Mouse (Mus musculus) adrenal gland, postnatal 36 days (tissue): ENCODE results near the gene Fbxl15. TPM values are rescaled to one million over a fixed set of nuclear protein-coding genes. Genes with fewer than 3 reads are reported as not detected.

Source experiments
- DNase-seq, 2 experiments: peaks; one replicate each; pipeline ENCODE4 v3.0.0; 2021; ENCODE audit warnings: mixed read lengths in 1 of 2
- total RNA-seq, 2 experiments: library from RNA; stranded (reverse); gene quantifications; 2 replicates each; pipeline ENCODE4 v1.2.3; 2021

The Fbxl15 gene
- total RNA-seq, 2 experiments from 2014 or later = 9.2 to 10.0 TPM

DNA sequence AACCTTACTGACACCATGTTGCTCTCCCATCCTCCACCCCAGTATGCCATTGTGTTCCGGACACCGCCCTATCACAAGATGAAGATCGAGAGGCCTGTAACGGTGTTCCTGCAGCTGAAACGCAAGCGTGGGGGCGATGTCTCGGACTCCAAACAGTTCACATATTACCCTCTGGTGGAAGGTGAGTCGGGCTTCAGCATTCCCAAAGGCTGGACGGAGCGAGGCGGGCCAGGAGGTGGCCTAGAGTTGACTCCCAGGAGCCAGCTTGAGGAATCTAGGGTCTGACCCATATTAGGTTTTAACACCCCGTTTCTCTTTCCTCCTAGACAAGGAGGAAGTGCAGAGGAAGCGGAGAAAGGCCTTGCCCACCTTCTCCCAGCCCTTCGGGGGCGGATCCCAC lies 19.7 kb upstream of the Fbxl15 start:
- DNase-seq = no peak

DNA sequence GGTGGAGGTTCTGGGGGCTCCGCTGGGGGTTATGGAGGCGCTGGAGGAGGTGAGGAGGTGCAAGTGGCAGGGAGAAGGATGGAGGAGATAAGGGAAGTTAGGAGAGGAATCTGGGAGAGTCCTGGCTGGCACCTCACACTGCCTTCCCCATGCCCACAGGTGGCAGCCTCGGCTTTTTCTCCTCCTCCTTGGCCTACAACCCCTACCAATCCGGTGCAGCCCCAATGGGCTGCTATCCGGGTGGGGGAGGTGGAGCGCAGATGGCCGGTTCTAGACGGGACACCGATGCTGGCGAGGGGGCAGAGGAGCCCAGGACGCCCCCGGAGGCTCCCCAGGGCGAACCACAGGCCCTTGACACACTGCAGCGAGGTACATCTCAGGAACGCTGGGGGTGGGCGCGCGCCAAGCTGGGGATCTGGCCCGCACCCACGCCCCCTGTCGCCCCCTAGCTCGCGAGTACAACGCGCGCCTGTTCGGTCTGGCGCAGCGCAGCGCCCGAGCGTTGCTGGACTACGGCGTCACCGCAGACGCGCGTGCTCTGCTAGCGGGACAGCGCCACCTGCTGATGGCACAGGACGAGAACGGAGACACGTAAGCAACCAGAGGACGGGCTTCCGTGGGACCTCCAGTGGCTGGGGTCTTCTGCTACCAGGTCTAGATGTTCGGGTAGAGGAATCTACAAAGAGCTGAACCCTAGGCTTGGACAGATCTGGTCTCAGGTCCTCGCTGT lies 19.1 kb upstream of the Fbxl15 start:
- peak; percentile 88 to 91 for DNase-seq

DNA sequence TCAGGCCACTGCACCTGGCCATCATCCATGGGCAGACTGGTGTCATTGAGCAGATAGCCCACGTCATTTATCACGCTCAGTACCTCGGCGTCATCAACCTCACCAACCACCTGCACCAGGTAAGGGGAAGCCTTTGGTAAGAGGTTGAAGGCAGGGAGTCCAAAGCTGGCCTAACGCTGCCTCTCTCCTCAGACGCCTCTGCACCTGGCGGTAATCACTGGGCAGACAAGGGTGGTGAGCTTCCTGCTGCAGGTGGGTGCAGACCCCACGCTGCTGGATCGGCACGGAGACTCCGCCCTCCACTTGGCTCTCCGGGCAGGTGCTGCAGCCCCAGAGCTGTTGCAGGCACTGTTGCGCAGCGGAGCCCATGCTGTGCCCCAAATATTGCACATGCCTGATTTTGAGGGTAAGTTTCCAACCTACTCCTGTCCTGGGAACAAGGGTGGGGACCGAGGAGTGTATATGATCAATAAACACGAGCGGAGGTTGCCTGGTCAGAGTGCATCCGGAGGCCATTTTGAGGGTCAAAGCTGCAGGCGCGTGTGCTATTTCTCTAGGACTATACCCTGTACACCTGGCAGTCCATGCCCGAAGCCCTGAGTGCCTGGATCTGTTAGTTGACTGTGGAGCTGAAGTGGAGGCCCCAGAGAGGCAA lies 18.2 kb upstream of the Fbxl15 start:
- DNase-seq = no peak

DNA sequence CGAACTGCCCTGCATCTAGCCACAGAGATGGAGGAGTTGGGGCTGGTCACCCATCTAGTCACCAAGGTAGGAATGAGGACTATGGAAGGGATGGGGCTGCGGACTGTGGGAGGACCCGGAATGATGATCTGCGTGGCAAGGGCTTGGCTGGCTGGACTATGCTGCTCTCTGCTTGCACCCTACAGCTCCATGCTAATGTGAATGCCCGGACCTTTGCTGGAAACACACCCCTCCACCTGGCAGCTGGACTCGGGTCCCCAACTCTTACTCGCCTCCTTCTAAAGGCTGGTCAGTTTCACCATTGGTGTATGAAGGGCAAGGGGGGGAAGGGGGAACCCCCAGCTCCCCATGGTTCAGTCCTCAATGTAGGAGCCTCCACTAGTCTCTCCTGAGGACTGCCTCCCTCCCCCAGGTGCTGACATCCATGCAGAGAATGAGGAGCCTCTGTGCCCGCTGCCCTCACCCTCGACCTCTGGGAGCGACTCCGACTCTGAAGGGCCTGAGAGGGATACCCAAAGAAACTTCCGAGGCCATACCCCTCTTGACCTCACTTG lies 17.6 kb upstream of the Fbxl15 start:
- DNase-seq = no peak

DNA sequence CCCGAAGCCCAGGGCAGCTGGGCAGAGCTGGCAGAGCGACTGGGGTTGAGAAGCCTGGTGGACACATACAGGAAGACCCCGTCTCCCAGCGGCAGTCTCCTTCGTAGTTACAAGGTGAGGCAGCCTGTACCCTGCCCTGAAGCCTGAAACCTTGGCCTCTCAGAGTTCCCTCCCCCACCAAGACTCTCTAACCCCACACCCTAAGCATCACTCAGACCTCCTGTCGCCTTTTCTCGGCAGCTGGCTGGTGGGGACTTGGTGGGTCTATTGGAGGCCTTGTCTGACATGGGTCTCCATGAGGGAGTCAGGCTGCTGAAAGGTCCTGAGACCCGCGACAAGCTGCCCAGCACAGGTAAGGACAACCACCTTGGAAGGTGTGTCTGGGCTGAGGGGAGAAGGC lies 16.6 kb upstream of the Fbxl15 start:
- DNase-seq = no peak

DNA sequence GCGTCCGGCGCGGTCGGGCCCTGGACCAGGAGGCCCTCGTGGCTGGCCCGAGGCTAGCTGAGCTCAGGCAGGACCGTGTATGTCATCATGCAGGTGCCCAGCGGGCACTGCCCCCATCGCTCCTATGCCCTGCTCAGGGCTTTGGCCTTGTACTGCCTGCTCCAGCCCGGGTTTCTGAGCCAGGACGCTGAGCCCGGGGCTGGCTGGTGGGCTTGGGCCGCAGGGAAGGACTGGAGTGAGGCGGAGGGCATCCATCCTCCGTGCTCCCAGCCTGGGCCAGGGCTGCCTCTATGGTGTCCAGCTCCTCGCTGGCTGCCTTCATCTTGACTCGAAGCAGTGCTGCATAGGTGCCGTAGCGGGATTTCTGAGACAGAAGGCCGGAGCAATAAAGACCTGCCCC lies 15.4 kb upstream of the Fbxl15 start:
- DNase-seq = no peak

DNA sequence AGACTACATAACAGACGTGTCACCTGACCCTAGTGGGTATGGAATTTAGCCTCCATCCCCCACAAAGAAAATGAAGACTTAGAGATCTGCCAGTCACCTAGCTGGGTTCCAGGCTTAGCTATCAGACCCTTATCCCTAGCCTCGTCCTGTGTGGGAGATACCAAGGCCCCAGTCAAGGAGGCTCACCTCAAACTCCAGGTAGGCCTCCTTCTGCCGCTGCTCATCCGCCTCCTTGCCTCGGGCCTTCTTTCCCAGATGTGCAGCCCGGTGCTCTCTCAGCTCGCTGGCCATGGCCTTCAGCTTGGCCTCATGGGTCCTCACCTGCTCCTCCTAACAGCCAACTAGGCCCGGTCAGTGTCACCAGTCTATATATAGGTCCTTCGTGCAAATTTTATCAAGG lies 14.9 kb upstream of the Fbxl15 start:
- no peak for DNase-seq

DNA sequence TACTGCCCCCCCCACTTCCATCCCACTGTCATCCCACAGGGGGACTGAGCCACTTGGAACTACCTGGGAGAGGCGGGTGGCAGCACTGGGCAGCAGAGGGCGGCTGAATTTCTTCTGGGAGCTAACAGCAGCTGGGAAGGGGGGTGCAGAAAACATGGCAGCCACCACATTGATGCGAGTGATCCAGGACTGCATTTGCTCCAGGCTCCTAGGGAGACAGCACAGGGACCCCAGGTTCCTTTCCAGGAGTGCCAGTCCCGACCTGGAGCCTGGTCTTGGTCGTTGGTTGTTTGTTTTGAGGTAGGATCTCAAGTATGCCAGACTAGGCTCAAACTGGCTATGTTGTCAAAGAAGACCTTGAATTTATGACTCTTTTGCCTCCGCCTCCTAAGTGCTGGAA lies 14.4 kb upstream of the Fbxl15 start:
- DNase-seq = no peak

DNA sequence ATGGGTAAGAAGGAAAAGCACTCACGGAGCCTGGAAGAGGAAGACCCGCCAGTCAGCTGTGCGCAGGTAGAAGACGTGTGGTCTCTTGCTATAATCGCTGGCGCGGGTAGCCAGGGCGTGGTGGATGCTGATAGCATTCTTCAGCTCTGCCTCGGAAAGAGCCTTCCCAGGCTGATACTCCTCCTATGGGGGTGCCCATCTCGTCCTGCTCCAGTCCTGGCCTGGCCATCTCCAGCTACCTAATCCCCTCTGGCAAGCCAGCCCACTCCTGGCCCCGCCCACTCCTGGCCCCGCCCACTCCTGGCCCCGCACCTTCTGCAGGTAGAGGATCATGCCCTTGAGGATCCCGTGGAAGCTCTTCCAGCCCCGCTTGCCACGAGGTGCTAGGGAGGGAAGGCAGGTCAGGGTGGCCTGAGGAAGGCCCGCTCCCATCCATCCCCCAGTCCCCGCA lies 13.8 kb upstream of the Fbxl15 start:
- peak in 1 of 2 experiments; percentile 42 for DNase-seq

DNA sequence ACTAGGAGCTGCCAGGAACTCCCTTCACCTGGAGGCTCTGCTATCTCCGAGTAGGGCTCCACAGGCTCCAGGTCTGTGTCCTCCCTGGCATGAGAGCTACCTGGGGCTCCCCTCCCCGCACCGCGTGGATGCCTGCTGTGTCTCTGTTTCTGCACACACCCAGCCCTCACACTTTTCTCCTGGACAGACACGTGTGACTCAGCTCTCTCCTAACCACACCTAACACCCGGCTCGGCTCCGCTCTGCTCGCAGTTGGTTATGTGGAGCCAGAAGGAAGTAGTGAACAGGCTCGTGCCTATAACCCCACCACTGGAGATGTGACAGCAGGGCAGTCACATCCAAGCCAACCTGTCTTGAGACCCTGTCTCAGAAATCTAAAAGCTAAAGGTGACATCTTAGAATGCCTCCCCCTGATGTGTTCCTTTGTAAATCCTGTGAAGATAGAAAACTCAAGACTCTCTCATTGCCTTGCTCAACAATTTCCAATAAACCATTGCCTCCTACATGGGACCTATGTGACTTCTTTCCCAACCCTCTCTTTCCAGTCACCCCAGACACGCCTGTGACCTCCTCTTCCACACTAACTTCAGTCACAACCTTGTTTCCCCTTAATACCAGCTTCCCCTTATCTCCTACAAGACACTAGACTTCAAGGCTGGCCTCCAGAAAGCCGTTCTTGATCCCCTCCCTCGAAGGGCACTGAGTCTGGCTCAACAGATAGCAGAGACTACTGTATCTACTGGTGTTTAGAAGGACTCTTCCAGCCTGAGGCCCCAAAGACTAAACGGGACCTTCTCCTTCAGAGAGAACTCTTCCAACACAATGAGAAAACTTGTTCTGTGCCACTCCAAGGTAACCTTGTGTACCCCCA lies 12.9 kb upstream of the Fbxl15 start:
- DNase-seq = no peak

DNA sequence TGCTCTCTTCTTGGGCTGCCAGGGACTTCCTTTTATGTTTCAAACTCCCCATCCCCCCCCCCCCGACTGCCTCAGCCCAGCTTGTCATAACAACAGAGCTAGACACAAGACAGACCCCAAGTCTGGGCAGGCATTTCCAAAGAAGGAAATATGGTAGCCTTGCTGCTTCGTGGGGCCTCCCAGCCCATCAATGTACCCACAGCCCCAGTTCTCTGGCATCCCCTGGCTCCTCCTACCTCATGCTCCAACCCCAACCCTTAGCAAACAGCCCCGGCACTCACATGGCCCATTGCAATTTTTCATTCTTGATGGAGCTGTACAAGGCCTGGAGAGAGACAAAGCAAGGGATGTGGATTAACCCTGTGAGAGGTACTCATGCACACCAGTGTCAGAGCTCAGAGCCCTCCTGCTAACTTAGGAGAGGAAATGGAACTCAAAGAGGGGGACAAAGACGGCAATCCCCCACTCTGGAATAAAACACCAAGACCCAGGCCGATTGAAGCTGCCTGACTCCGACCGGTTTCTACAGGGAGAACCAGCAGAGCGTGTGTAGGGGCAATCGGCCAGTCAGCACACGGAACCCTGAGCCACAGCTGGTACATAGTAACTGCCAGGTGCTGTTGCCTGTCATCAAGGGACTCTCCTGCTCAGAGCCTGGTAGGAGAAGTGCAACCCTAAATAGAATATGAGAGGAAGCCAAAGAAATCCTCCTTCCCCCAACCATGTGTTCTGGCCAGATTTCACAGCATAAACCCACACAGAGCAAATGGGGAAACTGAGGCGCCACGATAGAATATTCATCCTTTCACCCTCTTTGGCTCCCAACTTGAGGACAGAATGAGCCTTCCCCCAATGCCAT lies 12.0 kb upstream of the Fbxl15 start:
- no peak for DNase-seq

DNA sequence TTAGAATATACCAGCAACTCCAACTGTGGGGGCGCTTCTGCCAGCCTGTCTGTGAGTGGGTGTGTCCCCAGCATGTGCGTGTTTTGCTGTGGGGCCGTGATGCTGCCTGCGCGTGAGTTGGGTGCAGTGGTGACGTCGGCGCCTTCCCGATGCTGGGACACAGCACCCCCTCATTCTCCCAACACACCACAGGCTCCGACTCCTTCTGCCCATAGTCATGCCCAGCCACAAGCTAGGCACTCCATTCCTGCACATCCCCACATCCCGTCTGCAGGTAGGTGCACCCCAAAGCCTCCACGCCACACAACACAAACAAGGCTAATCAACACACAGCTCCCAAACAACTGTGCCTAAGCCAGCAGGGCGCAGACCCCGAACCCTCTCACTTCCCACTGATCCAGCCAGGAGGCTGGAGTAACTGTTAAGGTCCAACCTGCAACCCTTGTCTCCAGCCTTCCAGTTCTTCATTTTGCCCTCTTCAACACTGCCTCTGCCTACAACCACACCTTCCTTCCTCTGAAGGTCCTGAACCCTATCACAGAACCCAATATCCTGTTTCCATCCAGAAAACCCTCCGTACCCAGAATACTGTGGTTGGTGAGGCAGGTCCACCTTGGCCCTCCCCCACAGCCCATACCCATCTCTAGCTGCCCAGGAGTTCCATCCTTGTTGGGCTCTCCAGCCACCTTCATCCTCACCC lies 11.0 kb upstream of the Fbxl15 start:
- DNase-seq = no peak

DNA sequence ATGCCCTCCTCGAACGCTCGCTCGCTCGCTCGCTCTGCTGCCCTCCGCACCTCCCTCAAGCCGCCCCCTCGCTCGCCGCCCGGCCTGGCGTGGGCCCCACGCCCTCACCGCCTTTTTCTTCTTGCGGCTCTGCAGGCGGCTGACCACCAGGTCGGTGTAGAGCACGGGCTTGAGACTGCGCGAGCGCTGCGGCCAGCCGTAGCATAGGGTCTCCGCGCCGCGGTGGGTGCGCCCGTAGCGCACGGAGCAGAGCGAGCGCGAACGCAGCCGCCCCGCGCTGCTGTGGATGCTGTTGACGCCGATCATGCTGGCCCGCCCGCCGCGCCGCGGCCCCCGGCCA lies 10.5 kb upstream of the Fbxl15 start:
- DNase-seq = no peak

DNA sequence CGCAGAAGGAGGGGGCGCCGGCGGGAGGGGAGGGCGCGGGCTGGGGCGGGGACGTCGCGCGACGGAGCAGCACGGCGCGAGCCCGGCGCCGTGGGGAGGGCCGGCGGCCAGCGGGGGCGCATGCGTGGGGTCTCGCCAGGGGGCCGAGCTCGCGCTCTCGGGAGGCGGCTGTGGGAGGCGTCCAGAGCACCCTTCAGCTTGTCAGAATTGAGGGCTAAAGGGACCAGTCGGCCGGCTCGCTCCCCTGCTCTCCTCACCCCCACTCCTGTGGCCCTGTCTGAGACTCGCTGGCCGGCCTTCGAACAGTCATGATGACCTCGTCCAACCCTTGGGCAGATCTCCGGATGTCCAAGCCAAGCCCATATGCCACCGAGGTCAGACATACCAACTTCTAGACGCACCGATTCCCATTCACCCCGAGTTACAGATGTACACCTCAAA lies 9.9 kb upstream of the Fbxl15 start:
- DNase-seq = peak; percentile 44 to 52

DNA sequence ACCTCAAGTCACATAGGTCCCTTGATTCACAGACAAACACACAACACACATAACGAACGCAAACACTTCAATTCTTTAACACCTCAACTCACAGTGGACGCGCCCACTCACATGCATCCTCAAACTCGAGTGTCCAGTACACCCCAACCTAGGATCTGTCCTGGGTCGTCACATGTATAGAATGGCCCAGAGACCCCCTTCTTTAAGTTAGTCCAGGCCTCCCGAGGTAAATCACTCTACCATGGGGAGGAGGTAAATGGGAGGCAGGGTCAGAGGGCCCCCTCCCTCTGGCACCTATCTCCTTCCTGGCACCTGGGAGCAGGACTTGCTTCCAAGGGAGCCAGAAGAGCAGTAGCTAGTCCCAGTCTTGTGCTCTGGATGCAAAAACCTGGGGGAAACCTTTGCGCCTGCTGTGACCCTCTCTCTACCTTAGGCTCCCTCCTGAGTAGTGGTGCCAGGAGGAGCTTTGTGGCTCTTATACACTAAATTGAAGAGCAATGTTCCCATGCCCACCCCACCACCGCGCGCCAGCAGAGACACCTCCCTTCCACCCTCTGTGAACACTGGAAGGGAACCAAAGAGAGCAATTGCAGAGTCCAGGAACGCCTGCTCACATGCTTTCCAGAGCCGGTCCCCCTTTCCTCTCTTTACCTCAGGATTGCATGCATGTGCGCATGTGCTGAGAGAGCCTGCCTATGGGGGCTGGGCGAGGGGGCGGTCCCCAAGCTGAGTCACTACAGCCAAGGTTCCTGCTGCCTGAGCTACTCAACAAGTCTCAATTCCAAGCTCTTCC lies 9.2 kb upstream of the Fbxl15 start:
- DNase-seq = peak; percentile 93 to 94

DNA sequence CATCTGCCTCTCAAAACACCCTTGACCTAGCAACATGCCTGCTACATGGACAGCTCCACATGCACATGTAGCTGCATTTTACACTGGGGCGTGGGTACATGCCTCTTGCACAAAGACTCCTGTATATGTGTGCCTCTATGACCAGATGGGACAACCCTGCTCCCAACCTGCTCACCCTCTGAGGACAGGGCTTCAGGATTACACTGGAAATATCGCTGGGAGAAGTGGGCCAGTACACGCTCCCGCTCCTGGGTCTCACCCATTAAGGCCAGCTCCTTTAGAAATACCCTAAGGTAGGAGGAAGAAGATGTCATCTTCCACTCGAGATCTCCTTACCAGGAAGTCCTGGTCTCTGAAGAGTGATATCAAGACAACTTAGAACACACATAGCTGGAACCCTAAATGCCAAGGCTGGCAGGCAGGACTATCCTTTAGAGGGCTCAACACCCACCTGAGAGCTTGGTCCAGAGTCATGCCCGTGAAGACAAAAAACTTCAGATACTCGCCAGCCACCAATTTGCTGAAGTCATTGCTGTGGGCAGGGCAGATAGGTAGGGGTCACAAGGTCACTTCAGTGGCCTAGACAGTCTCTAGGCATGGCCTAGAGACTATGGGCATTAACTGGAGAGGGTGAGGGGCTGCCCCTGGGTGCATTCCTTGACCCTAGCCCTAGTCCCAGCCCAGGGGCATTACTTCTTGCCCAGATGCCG lies 7.8 kb upstream of the Fbxl15 start:
- no peak for DNase-seq

DNA sequence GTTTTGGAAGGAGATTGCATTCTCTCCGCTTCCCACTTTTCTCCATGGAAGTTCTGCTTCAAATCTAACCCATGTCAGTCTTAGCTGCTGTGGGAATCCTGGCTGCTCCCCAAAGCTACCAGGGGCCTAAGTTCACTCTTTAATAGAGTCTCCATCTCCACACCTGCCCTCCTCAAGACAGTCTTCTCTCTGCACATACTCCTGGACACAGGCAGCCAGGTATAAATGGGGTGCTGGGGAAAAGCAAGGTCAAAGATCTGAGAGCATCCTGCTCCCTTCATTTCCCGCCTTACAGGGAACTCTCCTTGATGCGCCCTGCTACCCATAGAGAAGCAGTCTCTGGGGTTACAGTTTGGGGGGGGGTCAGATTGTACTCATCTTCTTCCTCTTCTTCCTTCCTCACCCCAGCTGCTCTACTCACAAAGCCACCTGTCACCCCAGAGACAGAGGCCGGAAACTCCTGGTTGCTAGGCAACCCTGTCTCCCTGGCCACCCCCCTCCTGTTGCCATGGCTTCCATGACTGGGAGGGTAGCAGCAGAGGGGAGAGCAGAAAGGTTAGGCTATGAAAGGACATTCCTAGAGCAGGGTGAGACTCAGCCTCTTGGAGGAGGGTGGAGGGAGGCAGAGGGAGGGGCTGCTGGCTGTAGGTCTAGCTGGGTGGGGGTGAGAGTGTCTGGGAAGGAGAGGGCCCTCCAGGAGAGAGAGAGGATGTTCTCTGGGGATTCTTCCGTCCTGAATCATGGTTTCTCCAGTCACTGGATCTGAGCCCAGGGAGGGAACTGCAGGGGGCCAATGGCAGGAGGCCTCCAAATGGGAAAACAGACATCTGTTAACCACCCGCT lies 6.7 kb upstream of the Fbxl15 start:
- DNase-seq = no peak

DNA sequence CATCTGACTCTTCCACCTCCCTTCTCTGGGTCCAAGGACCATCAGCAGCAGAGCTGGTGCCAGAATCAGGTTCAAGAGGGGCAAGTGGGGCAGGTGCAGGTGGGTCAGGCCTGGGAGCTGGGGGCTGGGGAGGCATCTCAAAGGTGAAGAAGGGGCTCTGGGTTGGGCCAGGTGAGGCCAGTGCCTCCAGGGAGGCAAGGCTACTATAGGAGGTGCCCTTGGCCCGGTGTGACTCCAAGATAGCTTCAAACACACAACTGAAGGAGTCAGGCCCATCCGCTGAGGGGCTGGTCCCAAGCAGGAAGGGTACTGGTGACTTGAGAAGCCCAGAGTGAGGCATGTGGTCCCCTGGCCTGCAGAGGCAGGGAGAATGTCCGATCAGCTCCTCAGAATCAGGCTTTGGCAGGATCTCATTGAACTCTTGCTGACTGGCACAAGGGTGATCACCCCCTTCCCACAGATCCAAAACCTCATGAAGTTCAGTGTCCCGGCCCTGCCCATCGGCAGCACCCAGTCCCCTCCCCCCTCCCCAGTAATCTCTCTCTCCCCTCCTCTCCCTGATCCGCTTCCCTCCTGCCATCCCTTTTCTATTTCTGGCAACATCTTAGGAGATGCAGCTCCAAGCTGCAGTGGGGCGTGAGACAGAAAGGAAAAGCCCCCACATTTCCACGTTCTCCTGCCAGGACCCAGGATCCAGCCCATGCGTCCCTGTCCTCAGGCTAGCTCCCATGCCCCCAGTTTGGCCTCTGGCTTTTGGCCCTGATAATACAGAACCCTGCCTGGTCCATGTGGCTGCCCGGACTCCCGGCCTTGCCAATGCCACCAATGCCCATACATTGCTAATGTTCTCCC lies 5.6 kb upstream of the Fbxl15 start:
- DNase-seq = no peak
